Mouse (Mus musculus) cerebellum, postnatal 10 days (tissue): Measurements from ENCODE around the gene Unc79.

Source experiments
- DNase-seq, 2 experiments: peaks; one replicate each; pipeline ENCODE4 v3.0.0; 2021; ENCODE audit warnings: mixed read lengths in 2 of 2

Gene Unc79

DNA sequence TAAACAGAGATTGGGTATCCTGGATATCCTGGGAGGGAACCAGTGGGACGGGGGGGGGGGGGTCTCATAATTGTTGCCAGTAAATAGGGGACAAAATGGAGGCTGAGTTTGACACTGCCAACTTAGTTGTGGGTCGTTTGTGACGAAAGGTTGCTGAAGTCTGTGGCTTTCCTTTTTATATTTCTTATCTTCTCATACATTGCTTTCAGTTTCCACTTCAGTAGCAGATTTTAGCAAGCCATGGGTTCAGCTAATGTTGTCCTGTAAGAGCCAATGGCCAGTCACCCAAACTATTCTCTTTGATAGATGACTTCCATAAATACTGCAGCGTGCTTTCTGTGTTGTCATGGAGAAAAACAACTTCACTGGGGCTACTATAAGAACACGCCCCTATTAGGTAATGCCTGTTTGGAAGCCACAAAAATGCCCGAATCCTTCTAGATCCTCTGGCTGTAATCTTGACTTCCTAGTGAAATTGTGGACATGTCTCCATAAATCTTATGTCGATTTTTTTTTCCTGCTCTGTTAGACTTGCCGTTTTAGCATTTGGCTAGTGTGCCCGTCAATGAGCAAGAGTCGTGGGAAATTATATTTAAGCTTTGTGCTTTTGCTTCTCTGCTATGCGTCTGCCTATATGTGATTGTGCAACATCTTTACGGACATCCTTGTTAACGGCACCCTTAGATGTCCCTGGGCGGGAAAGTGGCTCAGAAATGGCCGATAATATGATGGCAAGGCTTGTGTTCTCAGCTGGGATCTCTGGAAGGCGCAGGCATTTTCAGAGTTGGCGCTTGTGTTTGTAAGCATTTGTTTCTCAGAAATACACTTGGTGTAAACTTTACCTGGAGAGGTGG, 181.0 kb downstream of the Unc79 start:
- DNase-seq: no peak

DNA sequence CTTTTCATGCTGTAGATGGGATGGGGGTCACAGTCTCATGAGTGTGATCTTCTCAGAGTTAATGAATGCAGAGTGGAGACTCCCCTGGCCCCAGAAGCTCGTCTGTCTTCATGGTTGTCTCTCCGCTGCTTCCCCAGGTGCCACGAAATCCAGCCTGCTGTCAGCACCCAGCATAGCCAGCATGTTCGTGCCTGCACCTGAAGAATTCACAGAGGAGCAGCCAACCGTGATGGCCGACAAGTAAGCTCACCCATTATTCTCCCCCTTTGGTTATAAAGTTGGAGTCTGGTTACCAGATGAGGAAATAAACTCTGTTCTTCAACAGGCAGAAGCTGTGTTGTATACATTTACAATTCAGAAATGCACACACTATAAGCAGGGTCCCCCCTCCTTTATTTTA, 182.8 kb downstream of the Unc79 start:
- no peak for DNase-seq

DNA sequence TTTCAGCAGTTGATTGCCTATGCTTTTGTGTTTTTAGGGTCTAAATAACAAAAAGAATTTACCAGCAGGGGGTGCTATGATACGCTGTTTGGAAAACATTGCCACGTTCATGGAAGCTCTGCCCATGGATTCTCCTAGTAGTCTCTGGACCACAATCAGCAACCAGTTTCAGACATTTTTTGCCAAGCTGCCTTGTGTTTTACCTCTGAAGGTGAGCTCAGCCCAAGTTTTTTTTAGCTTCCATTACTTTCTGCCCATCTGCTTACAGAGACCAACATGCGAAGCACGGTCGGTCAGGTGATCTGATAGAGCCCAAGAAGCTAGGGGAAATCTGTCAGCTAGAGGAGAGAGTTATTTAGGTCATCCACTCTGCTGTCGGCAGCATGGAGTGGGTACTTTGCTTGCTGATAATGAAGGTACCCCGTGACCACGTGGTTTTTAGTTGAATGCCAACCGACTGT, 193.9 kb downstream of the Unc79 start:
- DNase-seq: peak; percentile 66 to 93

DNA sequence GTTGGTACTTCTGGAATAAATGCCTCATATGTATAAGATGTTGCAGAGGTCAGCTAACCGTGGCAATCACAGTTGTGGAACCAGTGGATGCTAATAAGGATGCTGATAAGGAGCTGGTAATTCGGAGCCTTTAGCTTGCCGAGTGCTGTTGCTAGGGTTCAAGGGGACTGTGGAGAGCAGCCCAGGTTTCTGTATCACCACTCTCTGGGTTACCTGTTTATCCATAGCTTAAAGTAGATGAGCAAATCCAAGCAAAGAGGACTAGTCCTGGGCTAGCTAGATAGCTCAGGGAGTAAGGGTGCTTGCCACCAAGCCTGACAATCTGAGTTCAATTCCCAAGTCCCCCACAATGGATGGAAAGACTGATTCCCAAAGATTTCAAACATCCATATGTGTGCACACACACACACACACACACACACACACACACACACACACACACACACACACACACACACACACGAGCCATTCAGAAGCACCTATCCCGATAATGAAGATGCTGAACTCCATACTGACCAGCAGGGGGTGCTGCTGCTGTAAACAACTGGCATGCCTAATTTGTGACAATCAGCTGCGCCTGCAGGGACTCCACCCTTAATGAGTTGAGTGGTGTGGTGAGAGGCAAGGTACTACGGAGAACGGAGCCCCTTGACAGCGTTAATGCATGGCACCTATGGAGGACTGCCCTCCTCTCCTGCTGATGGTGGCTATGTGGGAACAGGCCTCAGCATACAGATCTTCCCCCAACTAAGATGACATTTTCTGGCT, 195.3 kb downstream of the Unc79 start:
- DNase-seq: peak; percentile 76 to 82

DNA sequence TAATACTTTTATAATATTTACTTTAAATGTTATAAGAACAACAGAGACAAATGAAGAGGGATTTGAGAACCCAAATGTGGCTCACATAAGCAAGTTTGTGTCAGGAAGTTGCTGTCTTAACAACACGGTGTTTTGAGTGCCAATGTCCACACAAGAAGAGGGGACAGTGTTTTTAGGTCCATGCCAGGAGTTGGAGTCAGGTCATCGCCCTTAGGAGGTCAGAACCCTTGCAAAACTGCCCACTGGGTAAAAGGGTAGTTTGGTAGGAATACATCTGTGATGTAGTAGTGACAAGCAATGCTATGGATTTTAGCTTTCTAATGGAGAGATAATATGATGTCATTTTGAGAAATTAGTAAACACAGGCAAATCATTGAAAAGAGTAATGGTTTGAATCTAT, 201.6 kb downstream of the Unc79 start:
- DNase-seq: no peak

DNA sequence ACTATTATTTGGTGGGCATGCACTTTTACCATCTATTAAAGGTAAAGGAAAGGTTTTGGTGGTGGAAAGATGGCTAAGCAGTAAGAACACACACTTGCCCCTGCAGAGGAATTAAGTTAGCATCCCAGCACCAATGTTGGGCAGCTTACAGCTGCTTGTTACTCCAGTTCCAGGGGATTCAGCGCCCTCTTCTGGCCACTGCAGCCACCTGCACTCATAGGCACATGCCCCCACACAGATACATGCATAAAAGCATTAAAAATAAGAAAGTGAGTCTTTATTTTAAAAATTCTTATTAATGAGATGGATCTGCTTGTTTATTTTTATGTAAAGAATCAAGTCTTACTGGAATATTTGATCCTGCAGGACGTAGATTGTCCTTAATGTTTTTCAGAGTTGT, 206.3 kb downstream of the Unc79 start:
- DNase-seq: peak; percentile 24 to 26

DNA sequence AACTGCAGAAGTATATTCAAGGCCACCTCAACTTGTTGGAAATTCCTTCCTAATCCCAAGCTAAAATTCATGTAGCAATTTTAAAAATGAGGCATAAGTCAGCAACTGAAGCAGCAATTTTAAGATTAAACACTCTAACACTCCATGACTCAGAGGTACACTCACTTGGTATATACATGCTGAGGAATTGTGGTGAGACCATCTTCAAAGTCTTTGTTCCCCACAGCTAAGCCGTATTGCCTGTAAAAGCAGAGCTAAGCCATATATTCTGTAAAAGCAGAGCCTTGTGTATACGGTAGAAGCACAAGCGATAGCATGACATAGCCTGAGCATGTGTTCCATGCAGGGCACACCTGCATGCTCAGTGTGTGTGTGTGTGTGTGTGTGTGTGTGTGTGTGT, 206.7 kb downstream of the Unc79 start:
- DNase-seq: no peak

DNA sequence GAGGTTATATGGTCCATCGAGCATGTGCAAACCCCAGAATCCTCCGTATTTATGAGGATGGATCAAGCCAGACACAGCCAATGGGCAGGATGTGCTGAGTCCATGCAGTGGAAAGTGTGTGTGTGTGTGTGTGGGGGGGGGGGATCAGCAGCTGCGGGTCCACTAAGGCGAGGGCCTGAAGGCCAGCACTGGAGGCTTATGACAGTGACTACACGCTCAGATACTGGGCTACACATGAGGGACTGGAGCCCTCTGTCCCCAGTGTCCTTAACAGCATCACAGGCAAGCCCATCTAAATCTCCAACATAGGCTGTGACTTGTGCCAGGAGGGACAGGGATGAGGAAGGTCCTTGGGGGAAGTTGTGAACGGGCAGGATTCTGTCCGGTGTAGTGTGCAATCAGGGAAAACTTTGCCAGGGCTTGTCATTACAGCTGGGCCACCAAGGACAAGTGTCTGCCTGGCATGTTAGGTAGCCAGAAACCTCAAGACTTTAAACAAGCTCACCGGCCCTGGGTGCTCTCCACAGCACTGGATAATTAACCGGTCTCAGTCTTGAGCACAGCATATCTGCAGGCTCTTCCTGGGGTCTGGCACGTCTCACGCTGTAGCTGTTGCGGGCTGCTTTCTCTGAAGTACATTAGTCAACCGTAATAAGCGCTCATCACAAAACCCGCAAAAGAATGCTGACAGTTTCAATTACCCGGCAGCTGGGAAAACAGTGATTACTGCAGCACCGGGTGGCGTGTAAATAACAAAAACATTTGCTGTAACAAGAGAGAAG, 208.7 kb downstream of the Unc79 start:
- no peak for DNase-seq

DNA sequence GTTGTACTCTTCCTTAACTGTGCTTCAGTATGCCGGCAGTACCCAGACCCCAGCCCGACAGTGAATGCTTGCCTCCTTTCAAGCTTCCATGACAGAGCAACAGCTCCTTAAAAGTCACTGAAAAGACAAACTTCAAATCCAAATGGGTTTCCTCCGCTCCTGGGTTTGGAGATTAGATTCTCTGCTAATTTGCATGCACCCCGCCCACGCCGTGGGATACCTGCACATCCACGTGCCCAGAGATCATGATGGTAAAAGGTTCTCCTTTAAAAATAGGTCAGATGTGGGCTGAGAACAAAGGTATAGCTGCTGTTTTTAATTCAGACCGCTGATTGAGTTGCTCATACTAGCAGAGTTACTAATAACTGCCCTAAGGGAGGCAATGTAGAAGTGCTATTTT, 210.4 kb downstream of the Unc79 start:
- no peak for DNase-seq

DNA sequence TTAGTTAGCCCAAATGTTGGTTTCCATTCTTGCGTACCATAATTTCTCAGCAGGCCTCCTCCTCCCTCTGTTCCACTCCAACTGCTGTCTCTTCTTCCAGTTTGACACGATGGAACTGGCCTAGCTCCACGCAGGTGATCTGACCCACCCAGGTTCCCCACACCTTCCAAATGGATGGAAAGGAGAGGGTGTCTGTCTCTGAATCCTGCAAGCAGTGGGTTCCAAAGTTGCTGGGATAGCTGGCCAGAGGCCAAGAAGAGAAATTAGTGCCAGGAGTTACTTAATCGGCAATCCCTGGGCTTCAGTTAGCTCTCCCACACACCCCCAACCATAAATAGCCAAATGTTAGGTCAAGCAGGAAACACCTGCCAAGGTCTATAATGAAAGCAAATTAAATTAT, 212.1 kb downstream of the Unc79 start:
- DNase-seq: peak; percentile 37 to 46

DNA sequence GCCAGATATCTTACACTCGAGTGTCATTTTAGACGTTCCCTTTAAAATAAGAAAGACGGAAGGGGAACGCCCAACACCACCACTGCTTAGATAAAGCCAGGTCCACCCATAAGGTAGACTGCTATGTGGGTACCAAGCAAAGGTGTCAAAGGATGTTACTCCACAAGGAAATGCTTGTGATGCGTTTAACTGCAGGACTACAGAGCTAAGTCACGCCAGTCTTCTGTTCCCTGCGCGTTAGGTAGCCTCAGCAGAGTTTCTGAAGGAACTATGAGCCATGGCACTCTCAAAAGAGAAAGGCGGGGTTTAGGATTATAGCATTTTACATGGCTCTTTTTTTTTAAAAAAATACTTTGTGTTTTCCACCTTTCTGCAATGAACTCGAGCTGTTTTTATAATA, 214.9 kb downstream of the Unc79 start:
- no peak for DNase-seq

DNA sequence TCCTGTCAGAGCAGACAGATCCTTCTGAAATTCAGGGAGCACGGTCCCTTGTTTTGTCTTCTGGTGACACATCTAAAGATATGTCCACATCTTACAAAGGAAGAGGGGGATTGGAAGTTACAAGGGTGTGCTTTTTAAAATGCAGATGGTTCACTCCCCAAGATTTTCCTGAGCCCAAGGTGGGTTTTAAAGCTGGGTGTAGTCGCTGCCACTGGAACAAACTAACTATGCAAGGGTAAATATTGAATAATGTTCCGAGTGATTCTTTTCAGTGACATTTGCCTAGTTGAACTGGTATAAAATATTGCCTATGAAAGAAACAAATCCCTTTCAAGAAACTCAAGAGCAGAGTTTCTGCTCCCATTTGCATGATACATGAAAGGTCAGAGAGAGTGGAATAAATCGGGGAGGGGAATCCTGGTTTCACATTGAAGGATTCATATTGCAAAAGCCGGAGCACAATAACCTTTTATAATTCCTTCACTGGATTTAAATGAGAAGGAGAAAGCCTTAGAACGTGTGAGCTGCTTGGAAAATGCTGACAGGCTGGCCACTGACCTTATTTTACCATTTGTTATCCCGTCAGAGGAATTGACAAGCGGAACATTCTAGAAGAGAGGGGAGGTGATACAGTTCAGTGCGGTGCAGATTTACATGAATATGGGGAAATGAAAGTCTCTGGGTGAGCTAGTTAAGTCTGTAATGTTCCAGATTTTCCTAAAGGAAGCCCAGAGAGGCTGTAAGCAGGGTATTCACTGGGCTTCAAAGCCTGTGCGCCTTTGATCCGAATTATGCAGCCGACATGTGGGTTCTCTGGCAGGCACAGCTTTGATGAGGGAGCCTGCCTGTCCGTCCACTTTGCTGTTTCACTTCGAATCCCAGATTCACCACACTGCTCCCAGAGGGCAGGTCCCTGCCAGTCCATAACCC, 215.7 kb downstream of the Unc79 start:
- no peak for DNase-seq

DNA sequence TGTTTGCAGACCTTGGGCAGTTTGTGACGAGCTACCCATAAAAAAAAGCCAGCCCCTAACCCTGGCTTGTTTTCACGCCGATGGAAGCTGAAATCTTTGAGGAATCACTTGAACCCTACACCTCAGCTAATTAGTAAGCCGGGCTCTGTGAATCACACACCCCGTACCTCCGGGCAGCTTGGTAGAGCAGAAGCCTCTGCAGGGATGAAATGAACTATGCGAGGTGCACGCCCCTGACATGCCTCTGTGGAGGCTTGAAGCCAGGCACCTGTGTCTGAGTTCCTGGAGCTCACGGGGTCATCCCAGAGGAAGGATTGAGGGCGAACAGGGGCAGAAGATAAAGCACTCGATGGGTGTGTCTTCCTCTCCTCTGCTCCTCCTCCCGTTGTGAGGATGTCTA, 220.2 kb downstream of the Unc79 start:
- no peak for DNase-seq

DNA sequence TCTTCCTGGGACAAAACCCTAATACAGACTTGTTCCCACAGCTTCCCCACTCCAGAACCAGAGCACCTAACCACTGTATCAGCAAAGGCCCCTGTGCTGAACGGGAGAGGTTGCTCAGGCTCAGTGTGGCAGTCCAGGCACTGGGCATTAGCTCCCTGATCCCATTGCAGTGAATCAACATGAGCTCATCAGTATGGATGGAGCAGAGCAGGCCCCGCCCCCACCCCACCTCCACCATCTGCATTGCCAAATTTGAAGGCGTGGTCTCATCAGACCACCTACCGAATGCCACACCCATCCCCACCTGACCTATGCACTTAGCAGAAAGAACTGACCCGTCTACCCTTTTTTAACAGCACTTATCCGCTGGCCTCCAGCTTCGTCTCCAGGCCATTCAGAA, 234.4 kb downstream of the Unc79 start:
- DNase-seq: no peak

DNA sequence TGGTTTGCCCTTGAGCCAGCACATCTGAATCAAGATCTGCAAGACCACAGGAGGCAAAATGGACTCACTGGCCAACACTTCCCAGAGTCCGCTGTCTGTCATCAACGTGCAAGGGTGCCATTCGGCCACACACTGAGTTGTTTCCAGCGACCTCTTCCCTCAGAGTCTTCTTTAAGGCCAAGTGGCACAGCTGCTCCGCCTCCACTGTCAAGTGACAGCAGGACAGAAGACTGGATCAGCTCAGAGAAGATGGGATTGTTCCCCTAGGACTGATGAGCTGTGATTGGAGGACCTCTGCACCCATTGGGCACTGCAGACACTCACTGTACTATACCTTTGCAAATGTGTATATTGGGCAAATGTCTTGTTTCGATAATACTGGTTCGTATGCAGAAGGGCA, 238.4 kb downstream of the Unc79 start:
- DNase-seq: no peak

DNA sequence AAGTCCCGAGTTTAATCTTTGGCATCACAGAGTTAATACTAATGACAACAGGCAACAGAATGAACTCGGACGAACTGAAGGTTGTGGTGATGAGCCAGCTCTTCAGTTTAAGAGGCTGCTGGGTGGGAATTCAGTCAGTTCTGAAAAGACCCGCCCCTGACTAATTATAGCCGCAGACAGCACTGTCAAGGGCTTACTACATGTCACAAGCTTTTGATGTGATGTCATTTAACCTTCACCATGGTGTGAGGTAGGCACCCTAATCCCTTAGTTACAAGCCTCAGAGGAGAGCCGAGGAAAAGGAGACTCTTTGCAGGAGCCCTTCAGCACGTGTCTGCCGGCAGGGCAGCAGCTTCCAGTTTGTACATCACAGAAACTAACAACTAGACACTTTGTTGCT, 239.6 kb downstream of the Unc79 start:
- DNase-seq: no peak

DNA sequence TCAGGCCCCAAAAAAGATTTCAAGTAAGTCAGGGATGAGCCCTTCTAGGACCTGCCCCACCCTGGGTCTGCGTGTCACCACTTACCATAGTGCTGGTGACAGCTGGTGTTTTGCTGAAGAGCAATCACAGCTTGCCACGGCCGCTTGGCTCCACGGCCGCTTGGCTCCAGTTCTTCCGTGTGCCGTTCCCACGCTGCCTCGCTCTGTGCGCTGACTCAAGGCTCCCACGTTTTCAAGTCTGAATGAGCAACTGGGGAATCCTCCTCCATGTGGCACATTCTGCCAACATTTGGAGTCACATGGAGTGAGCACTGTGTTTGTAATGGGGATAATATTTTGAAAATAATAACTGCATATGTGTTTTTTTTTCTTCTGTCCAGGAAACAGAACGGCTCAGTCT, 241.1 kb downstream of the Unc79 start:
- peak; percentile 75 to 77 for DNase-seq

DNA sequence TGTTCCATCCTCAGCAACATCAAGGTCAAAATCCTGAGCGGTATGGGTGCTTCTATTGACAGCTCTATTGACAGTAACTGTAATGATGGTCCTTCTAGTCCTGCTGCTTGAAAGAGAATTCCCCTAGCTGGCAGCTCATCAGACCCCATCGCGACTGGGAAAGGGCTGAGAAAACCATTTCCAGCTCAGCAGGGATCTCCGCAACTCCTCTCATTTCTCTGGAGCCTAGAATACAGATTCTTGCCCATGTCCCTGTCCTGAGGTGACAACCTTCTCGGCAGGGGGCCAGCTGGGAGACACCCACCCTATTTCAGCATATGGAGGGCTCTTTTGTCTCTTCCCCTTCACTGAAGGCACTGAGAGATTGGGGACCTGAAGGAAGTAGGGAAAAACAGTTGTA, 244.3 kb downstream of the Unc79 start:
- DNase-seq: peak; percentile 61 to 64

DNA sequence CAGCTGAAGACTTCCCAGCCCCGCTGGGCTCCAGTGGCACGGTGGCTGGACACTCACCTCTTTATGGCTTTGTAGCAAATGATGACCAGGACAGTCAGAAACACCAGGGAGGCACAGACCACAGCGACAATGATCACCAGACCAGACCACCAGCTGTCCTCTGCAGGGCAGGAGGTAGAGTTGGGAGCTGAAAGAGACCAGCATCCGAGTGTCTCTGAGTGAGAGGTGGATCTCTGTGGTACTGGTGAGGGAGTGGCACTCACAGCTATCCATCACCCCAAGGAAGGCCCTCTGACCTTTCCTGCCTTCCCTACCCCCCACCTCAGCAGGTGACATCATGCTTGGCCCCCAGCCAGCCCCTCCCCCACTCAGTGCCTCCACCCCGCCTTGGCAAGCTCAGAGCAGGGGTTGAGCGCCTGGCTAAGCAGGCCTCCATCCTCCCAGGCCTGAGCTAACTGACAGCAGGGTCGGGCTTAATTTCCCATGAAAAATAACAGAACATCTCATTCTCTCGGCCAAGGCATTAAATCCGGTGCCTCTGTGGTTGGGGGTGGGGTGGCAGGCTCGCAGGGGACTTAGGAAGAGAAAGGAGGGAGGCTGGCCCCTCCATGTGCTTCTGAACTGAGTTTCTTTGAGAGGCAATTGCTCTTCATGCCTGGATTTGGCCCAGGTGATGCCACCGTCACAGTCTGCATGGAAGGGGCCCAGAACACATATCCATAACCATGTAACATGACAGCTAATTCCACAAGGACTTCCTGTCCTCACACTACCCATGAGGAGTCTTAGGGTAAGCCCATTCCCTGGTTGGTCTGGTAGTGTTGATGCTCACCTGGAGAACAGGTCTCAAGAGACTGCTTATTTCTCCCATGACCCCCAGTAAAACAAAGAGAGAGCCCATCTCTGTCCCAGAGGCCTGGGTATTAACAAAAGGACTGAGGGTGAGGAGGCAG, 254.2 kb downstream of the Unc79 start:
- DNase-seq: peak; percentile 87 to 92

DNA sequence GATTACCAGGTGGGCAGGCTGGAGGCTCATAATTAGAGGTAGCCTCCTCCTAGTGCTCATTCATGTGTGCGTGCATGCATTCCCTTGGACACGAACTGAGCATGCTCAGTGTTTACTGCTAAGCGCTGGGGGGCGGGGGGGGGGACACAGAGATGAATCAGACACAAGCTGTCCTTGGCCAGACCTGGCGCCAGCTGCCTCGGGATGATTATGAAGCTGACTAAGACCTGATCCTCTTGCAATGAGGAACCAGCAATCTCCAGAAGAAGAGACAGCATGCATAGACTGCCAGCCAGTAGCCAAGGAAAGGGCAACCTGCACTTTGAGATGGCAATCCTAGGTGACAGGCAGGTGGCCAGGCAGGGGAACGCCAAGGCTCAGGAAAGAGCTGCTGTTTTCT, 256.9 kb downstream of the Unc79 start:
- DNase-seq: peak; percentile 81

DNA sequence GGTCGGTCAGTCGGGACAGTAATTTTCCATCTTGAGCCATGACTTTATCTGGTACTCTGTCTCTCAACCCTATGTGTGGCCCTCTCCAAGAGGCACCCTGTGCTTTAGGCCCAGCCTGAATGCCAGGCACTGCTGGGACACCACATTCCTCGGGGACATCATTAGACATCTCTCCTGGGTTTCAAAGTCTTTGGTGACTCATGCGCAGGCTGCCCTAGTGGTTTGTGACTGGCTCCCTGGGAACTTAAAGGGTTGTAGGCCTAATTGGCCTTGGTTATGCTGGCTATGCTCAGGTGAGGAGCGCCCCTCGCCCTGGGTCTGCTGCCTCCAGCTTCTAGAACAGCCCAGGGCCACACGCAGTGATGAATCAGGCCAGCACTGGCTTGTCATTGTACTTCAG, 260.9 kb downstream of the Unc79 start:
- DNase-seq: no peak
